Mouse (Mus musculus): ENCODE data around the gene Rab3d. TPM values are rescaled to one million over a fixed set of nuclear protein-coding genes. Genes with fewer than 3 reads are reported as not detected.
A peak's percentile ranks its signal among the peaks of the same experiment; 100 is the strongest.

Gene Rab3d
- polyA plus RNA-seq, 1 experiment = 7.8 TPM

GRCm38 (mm10) chr9:21924099-21924493 lies 6.1 kb upstream of the Rab3d start:
- Histone ChIP-seq H3K9ac (ENCODE audit: low read depth, poor library complexity, severe bottlenecking) (no peak overlapping the region), H3K9me3 (replicated peaks; ENCODE audit: control insufficient read depth, insufficient read depth, low read length, poor library complexity, severe bottlenecking) (no peaks in the 10 kb centered on the region), H3K36me3 (ENCODE audit: control insufficient read depth, insufficient read depth, low read length, poor library complexity, severe bottlenecking) (no peaks in the 10 kb centered on the region), H3K27me3 (ENCODE audit: control insufficient read depth, insufficient read depth, low read length, poor library complexity, severe bottlenecking) (no peaks in the 10 kb centered on the region), H3K4me1 (ENCODE audit: control insufficient read depth, insufficient read depth, low read length) (no peaks in the 10 kb centered on the region), H3K27ac (ENCODE audit: insufficient read depth, low read length) (0 out of 2 replicates have a peak overlapping the region, but pooled peaks have one; percentile 12), H3K4me3 (ENCODE audit: low read depth, low read length) (no peak overlapping the region)
- no peak for TF ChIP-seq EP300 (IDR thresholded peaks at IDR 0.05; ENCODE audit: insufficient read depth, low read depth, low read length)
- TF ChIP-seq CTCF (IDR thresholded peaks at IDR 0.05; ENCODE audit: low read depth, low read length) = no peak
- no peak for TF ChIP-seq POLR2A (IDR thresholded peaks at IDR 0.05; ENCODE audit: insufficient read depth, low read length)

DNA sequence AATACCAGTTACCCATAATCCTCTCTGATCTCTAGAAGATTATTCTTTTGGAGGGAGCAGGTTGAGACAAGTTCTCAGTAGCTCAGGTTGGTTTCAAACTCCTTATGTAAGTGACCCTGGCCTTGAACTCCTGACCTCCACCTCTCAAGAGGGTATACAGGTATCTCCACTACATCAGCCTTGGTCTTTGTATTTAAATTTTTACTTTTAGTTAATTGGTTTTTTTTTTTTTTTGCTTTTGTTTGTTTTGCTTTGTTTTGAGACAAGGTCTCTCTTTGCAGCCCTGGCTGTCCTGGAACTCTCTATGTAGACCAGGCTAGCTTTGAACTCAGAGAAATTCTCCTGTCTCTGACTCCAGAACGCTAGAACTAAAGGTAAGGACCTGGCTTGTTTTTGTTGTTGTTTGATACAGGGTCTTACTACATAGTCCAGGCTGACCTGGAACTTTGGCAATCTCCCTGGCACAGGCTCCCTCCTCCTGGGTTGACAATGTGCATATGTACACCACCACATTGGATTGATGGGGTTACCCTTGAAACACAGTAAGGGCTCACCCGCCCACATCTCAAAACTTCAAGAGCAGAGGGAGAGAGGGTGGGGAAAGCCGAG lies 5.6 kb upstream of the Rab3d start:
- H3K36me3 ChIP-seq (ENCODE audit: control insufficient read depth, insufficient read depth, low read length, poor library complexity, severe bottlenecking) = no peaks in the 10 kb centered on the region
- no peak overlapping the region; the same call in 1 of the 2 replicates for H3K27ac ChIP-seq (ENCODE audit: insufficient read depth, low read length)
- TF ChIP-seq EP300 (IDR thresholded peaks at IDR 0.05; ENCODE audit: insufficient read depth, low read depth, low read length) (no peak), CTCF (IDR thresholded peaks at IDR 0.05; ENCODE audit: low read depth, low read length) (no peak), POLR2A (IDR thresholded peaks at IDR 0.05; ENCODE audit: insufficient read depth, low read length) (no peak)
- H3K4me1 ChIP-seq (ENCODE audit: control insufficient read depth, insufficient read depth, low read length) = no peaks in the 10 kb centered on the region
- no peaks in the 10 kb centered on the region for H3K9me3 ChIP-seq (replicated peaks; ENCODE audit: control insufficient read depth, insufficient read depth, low read length, poor library complexity, severe bottlenecking)
- H3K4me3 ChIP-seq (ENCODE audit: low read depth, low read length) = no peak overlapping the region
- H3K27me3 ChIP-seq (ENCODE audit: control insufficient read depth, insufficient read depth, low read length, poor library complexity, severe bottlenecking) = no peaks in the 10 kb centered on the region
- no peak overlapping the region for H3K9ac ChIP-seq (ENCODE audit: low read depth, poor library complexity, severe bottlenecking)

DNA sequence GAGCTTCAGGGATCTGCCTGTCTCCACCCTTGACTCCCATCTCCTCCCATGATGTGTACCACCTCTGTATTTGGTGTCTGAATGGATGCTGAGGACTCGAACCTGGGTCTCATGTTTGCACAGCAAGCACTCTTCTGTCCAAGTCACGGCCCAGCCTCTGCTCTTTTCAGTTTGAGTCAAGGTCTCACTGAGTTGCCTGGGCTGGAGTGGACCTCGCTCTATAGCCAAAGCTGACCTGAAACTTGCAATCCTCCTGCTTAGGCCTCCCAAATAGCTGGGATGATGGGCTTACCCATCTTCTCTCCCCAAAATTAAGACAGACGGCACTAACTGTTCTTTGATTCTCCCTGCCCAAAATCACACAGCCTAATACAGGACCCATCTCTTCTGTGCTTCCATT lies 5.0 kb upstream of the Rab3d start:
- no peaks in the 10 kb centered on the region for H3K36me3 ChIP-seq (ENCODE audit: control insufficient read depth, insufficient read depth, low read length, poor library complexity, severe bottlenecking)
- no peak overlapping the region for H3K9ac ChIP-seq (ENCODE audit: low read depth, poor library complexity, severe bottlenecking)
- H3K27me3 ChIP-seq (ENCODE audit: control insufficient read depth, insufficient read depth, low read length, poor library complexity, severe bottlenecking) = no peaks in the 10 kb centered on the region

DNA sequence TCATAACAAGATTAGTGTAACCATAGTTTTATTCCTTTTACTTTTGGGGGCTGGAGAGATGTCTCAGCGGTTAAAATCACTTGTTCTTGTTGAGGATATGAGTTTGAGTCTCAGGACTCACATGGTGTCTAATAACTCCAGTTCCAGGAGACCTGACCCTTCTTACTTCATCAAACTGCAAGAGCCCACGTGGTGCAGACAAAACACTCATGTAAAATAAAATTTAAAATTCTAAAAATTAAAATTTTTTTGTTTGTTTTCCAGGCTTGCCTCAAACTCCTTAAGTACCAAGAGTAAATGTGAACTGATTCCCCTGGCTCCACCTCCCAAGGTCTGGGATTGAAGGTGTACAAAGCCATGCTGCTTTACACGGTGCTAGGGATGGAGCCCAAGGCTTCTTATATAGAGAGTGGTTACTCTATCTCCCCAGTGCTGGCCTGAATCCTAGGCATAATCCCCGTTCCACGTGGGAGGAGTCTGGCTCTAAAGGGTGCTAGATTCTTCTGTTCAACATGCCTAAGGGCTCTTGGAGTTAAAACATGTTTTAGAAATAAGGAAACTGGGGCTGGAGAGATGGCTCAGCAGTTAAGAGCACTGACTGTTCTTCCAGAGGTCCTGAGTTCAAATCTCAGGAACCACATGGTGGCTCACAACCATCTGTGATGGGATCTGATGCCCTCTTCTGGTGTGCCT lies 846 bp upstream of the Rab3d start:
- H3K27me3 ChIP-seq (ENCODE audit: control insufficient read depth, insufficient read depth, low read length, poor library complexity, severe bottlenecking) = no peaks in the 10 kb centered on the region
- no peaks in the 10 kb centered on the region for H3K4me1 ChIP-seq (ENCODE audit: control insufficient read depth, insufficient read depth, low read length)
- H3K9ac ChIP-seq (ENCODE audit: low read depth, poor library complexity, severe bottlenecking) = no peak overlapping the region
- H3K4me3 ChIP-seq (ENCODE audit: low read depth, low read length) = no peak overlapping the region
- no peak overlapping the region for H3K27ac ChIP-seq (ENCODE audit: insufficient read depth, low read length)
- no peak for TF ChIP-seq POLR2A (IDR thresholded peaks at IDR 0.05; ENCODE audit: insufficient read depth, low read length)
- TF ChIP-seq EP300 (IDR thresholded peaks at IDR 0.05; ENCODE audit: insufficient read depth, low read depth, low read length) = no peak
- TF ChIP-seq CTCF (IDR thresholded peaks at IDR 0.05; ENCODE audit: low read depth, low read length) = no peak
- H3K36me3 ChIP-seq (ENCODE audit: control insufficient read depth, insufficient read depth, low read length, poor library complexity, severe bottlenecking) = no peaks in the 10 kb centered on the region
- no peaks in the 10 kb centered on the region for H3K9me3 ChIP-seq (replicated peaks; ENCODE audit: control insufficient read depth, insufficient read depth, low read length, poor library complexity, severe bottlenecking)

More for the DNA sequence above, 5.0 kb upstream of the Rab3d start:
- Histone ChIP-seq H3K4me3 (ENCODE audit: low read depth, low read length) (no peak overlapping the region), H3K4me1 (ENCODE audit: control insufficient read depth, insufficient read depth, low read length) (no peaks in the 10 kb centered on the region), H3K9me3 (replicated peaks; ENCODE audit: control insufficient read depth, insufficient read depth, low read length, poor library complexity, severe bottlenecking) (no peaks in the 10 kb centered on the region), H3K27ac (ENCODE audit: insufficient read depth, low read length) (no peak overlapping the region)
- TF ChIP-seq POLR2A (IDR thresholded peaks at IDR 0.05; ENCODE audit: insufficient read depth, low read length) (no peak), EP300 (IDR thresholded peaks at IDR 0.05; ENCODE audit: insufficient read depth, low read depth, low read length) (no peak), CTCF (IDR thresholded peaks at IDR 0.05; ENCODE audit: low read depth, low read length) (no peak)

GRCm38 (mm10) chr9:21917493-21918034 lies 428 bp downstream of the Rab3d start:
- TF ChIP-seq EP300 (IDR thresholded peaks at IDR 0.05; ENCODE audit: insufficient read depth, low read depth, low read length) (no peak), CTCF (IDR thresholded peaks at IDR 0.05; ENCODE audit: low read depth, low read length) (no peak), POLR2A (IDR thresholded peaks at IDR 0.05; ENCODE audit: insufficient read depth, low read length) (no peak)
- H3K27me3 ChIP-seq (ENCODE audit: control insufficient read depth, insufficient read depth, low read length, poor library complexity, severe bottlenecking) = no peaks in the 10 kb centered on the region
- peak overlapping the region; percentile 77 for H3K4me3 ChIP-seq (ENCODE audit: low read depth, low read length)
- H3K27ac ChIP-seq (ENCODE audit: insufficient read depth, low read length) = no peak overlapping the region
- H3K9me3 ChIP-seq (replicated peaks; ENCODE audit: control insufficient read depth, insufficient read depth, low read length, poor library complexity, severe bottlenecking) = no peaks in the 10 kb centered on the region
- no peaks in the 10 kb centered on the region for H3K36me3 ChIP-seq (ENCODE audit: control insufficient read depth, insufficient read depth, low read length, poor library complexity, severe bottlenecking)
- peak overlapping the region; percentile 14 for H3K9ac ChIP-seq (ENCODE audit: low read depth, poor library complexity, severe bottlenecking)
- no peaks in the 10 kb centered on the region for H3K4me1 ChIP-seq (ENCODE audit: control insufficient read depth, insufficient read depth, low read length)
